Comparison of ENCODE assay signal across 9 mouse cellular contexts in the genomic region with DNA sequence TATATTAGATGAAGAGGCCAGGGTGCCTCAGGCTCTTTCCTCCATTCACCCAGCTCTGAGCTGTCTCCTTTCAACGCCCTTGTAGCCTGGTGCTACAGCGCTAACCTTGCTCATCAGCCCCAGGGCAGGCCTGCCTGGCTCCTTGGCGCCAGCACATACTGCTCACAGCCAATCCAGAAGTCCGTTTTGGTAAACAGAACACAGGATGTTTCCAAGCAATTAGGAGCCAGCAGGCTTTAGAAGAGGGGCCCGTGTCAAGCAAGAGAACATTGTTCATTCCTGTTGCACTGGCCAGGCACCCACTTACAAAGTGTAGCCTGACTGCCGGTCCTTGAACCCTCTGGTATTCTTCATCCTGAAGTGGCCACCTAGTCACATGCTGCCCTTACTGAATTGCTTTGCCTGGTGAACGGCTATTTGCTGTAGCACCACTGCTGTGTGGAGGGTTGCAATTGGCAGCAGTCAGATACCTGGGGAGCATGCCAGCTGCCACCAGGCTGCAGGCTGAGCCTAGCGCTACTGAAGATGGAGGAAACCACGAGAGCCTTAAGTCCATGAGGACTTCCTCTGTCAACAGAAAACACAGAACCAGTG. TPM values are rescaled to one million over a fixed set of nuclear protein-coding genes. Genes with fewer than 3 reads are reported as not detected.
A peak's percentile ranks its signal among the peaks of the same experiment; 100 is the strongest.
DNase-seq lines count a peak whose midpoint lies in the region; ATAC-seq and TF ChIP-seq lines count a peak whose summit lies in the region.
"Had no signal": no experiment of that assay in that cellular context is flagged by ENCODE, and none has a peak within 500 bp of the region (broad histone marks: within the 10 kb centered on the region; RNA-seq: fewer than 3 reads in every experiment).

No protein-coding gene starts in this region.

- no peak for TF ChIP-seq CTCF in olfactory bulb, adult 2 months (IDR thresholded peaks at IDR 0.05; ENCODE audit: insufficient read depth, low read depth, low read length)

- H3K27ac ChIP-seq in embryonic facial prominence, embryonic 14.5 days (replicated peaks; ENCODE audit: low read depth, low read length) = peak overlapping the region; percentile 28
- peak overlapping the region; percentile 45 for H3K27ac ChIP-seq in olfactory bulb, adult 2 months (ENCODE audit: insufficient read depth, low read depth, low read length)

- peak; percentile 14 for DNase-seq in gastrocnemius, adult 18-20 months (ENCODE audit: low spot score)
- no peak for DNase-seq in gastrocnemius, postnatal 36 days
- peak; percentile 67 for DNase-seq in adrenal gland, postnatal 14 days
- DNase-seq in embryonic facial prominence, embryonic 14.5 days (ENCODE audit: low spot score) = peak; percentile 23
- DNase-seq in heart, postnatal 14 days = peak; percentile 47 to 69
- peak; percentile 49 to 78 for DNase-seq in left cerebral cortex, postnatal 25 days (ENCODE audit: low spot score in 2 of 2)

- H3K36me3 ChIP-seq in embryonic facial prominence, embryonic 14.5 days (ENCODE audit: control insufficient read depth, insufficient read depth, low read length) = peaks cover 48% of the 10 kb centered on the region

- whole genome bisulfite sequencing in embryonic facial prominence, embryonic 14.5 days = 25% methylated on average over 9 of the region's 9 CpGs
- whole genome bisulfite sequencing in olfactory bulb, adult 2 months = 28% methylated on average over 9 of the region's 9 CpGs

- peak; percentile 42; the same call in 1 of the 2 replicates for ATAC-seq in embryonic facial prominence, embryonic 14.5 days (ENCODE audit: low read depth)
- no peak for ATAC-seq in CD4-positive, CD25-positive, alpha-beta regulatory T cell, adult 4 months

- no peak overlapping the region for H3K4me2 ChIP-seq in embryonic facial prominence, embryonic 14.5 days (ENCODE audit: low read depth, low read length)

- intact Hi-C loops in gastrocnemius, postnatal 36 days (cut with DNase I) = no loop called here
- intact Hi-C loops in heart, postnatal 14 days (cut with DNase I) = no loop called here
- intact Hi-C loops in left cerebral cortex, postnatal 25 days (cut with DNase I) = loop anchor here (5.0 kb wide), 1 partner anchor 65 kb away; no protein-coding TSS in a partner anchor

- H3K9me3 ChIP-seq in embryonic facial prominence, embryonic 14.5 days (ENCODE audit: control insufficient read depth, low read length) = no peaks in the 10 kb centered on the region

- H3K4me1 ChIP-seq in embryonic facial prominence, embryonic 14.5 days (ENCODE audit: control insufficient read depth, insufficient read depth, low read length) = peaks cover 10% of the 10 kb centered on the region
- H3K4me1 ChIP-seq in olfactory bulb, adult 2 months (ENCODE audit: control insufficient read depth, insufficient read depth, low read length) = peaks cover 38% of the 10 kb centered on the region

- 0 out of 2 replicates have a peak overlapping the region, but pooled peaks have one; percentile 14 for H3K9ac ChIP-seq in embryonic facial prominence, embryonic 14.5 days (ENCODE audit: low read depth, low read length)

- no peak overlapping the region for H3K4me3 ChIP-seq in embryonic facial prominence, embryonic 14.5 days (ENCODE audit: low read depth, low read length)
- H3K4me3 ChIP-seq in olfactory bulb, adult 2 months (ENCODE audit: insufficient read depth, low read depth, low read length) = no peak overlapping the region
- H3K4me3 ChIP-seq: myocyte had no signal

- H3K27me3 ChIP-seq in embryonic facial prominence, embryonic 14.5 days (replicated peaks; ENCODE audit: control insufficient read depth, insufficient read depth, low read length) = no peaks in the 10 kb centered on the region

- TF ChIP-seq POLR2A in olfactory bulb, adult 2 months (IDR thresholded peaks at IDR 0.05; ENCODE audit: insufficient read depth, low read depth, low read length) = no peak

RNA-seq across cellular contexts. Expression of a gene that starts 35.9 kb away (rescaled TPM):
- total RNA-seq in gastrocnemius, adult 18-20 months (2021) = 100 to 1,000 TPM; 449 to 455 TPM
- 100 to 1,000 TPM; 447 to 473 TPM for total RNA-seq in gastrocnemius, postnatal 36 days (2021)
- total RNA-seq in adrenal gland, postnatal 14 days (2021) = 626 and 670 TPM in 2 replicates
- polyA plus RNA-seq in embryonic facial prominence, embryonic 14.5 days (2014; fragmentation: Nextera tagmentation; extraction: Ambion mirVana) = 256 and 284 TPM in 2 replicates
- total RNA-seq in heart, postnatal 14 days (2021) = 100 to 1,000 TPM; 882 to 892 TPM
- 100 to 1,000 TPM; 212 to 217 TPM for total RNA-seq in left cerebral cortex, postnatal 25 days (2021)
- 207 TPM in 1 of 2 replicates, not detected in the other for polyA plus RNA-seq in olfactory bulb, adult 2 months (2012; ENCODE audit: insufficient read depth, insufficient read length, low replicate concordance, missing spikeins)
- polyA plus RNA-seq in CD4-positive, CD25-positive, alpha-beta regulatory T cell, adult 4 months (2017; shearing (Covaris generic)) = 100 to 1,000 TPM; 174 to 195 TPM

RNA-seq across cellular contexts. Expression of a gene that starts 47.1 kb away (rescaled TPM):
- total RNA-seq in gastrocnemius, adult 18-20 months (2021) = not detected
- not detected for total RNA-seq in gastrocnemius, postnatal 36 days (2021)
- not detected in 2 replicates for total RNA-seq in adrenal gland, postnatal 14 days (2021)
- 0.03 TPM in 1 of 2 replicates, not detected in the other for polyA plus RNA-seq in embryonic facial prominence, embryonic 14.5 days (2014; fragmentation: Nextera tagmentation; extraction: Ambion mirVana)
- not detected for total RNA-seq in heart, postnatal 14 days (2021)
- not detected for total RNA-seq in left cerebral cortex, postnatal 25 days (2021)
- not detected in 2 replicates for polyA plus RNA-seq in olfactory bulb, adult 2 months (2012; ENCODE audit: insufficient read depth, insufficient read length, low replicate concordance, missing spikeins)
- polyA plus RNA-seq in CD4-positive, CD25-positive, alpha-beta regulatory T cell, adult 4 months (2017; shearing (Covaris generic)) = not detected
- polyA plus RNA-seq: myocyte had no signal

RNA-seq across cellular contexts. Expression of a gene that starts 58.1 kb away (rescaled TPM):
- total RNA-seq in gastrocnemius, adult 18-20 months (2021) = not detected
- not detected for total RNA-seq in gastrocnemius, postnatal 36 days (2021)
- not detected in 2 replicates for total RNA-seq in adrenal gland, postnatal 14 days (2021)
- not detected in 2 replicates for polyA plus RNA-seq in embryonic facial prominence, embryonic 14.5 days (2014; fragmentation: Nextera tagmentation; extraction: Ambion mirVana)
- total RNA-seq in heart, postnatal 14 days (2021) = not detected
- total RNA-seq in left cerebral cortex, postnatal 25 days (2021) = not detected
- not detected in 2 replicates for polyA plus RNA-seq in olfactory bulb, adult 2 months (2012; ENCODE audit: insufficient read depth, insufficient read length, low replicate concordance, missing spikeins)
- polyA plus RNA-seq in CD4-positive, CD25-positive, alpha-beta regulatory T cell, adult 4 months (2017; shearing (Covaris generic)) = not detected
- polyA plus RNA-seq: myocyte had no signal

Comparison
In these comparisons a context has a peak if more than half of its experiments do, and no peak if none do; other contexts are left out.
1. DNase-seq: peak in gastrocnemius, adult 18-20 months (single experiment), adrenal gland, postnatal 14 days (single experiment), embryonic facial prominence, embryonic 14.5 days (single experiment), heart, postnatal 14 days (2 of 2) and left cerebral cortex, postnatal 25 days (2 of 2); none in gastrocnemius, postnatal 36 days (0 of 2).